Mouse (Mus musculus) fibroblast of lung, adult 2 months (primary cell): ENCODE results near the gene Calhm1.
"Not testable (repeated sequence)": the region's sequence is repeated elsewhere in the genome, so short reads cannot be mapped to it uniquely, and the experiment has no call there.

Experiments
- DNase-seq: peaks from one replicate; pipeline ENCODE4 v3.0.0-alpha.2; 2011; ENCODE audit warnings: low read depth

Calhm1 gene

DNA sequence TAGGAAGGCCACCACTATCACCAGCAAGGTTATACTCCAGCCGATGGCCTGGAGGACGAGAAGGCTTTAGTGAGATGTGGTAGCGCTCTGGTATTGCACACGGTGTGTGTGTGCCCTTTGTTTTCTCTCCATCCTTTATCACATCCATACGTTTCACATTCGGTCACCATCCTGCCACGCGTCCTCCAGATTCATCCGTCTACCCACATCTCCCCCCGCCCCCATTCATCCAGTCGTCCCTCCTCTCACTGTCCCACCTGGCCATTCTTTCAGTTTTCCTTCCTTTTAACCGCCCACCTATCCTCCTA, 8.0 kb upstream of the Calhm1 start:
- DNase-seq = no peak

DNA sequence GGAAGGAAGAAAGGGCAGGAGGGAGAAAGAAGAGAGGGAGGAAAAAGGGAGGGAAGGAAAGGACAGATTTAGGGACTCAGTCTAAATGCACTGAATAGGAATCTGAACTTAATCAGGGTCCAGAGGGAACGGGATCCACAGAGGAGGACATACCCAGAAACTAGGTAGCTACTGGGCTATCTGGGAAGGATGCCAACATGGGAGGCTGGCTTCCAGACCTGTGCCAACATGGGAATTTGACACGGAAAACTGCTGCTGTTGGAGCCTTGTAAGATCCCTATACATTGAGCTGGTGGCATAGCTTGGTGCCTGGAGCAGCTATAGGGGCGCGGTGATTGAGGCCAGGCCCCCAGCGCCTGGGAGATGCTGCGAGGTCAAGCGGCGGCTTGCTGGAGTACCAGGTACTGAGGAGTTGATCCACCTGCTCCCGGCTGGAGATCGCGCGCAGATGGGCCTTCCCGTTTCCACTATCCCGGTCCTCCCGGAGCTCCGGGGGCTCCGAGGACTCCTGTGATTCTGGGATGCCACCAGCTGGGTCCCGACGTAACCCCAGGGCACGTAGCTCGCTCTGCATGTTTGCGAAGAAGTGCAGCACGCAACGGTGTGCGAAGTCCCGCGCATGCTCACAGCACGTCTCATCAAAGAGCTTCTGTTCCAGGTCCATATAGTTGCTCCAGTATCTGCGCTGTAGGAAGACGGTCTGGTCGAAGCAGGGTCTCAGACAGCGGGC, 7.4 kb upstream of the Calhm1 start:
- no peak for DNase-seq

DNA sequence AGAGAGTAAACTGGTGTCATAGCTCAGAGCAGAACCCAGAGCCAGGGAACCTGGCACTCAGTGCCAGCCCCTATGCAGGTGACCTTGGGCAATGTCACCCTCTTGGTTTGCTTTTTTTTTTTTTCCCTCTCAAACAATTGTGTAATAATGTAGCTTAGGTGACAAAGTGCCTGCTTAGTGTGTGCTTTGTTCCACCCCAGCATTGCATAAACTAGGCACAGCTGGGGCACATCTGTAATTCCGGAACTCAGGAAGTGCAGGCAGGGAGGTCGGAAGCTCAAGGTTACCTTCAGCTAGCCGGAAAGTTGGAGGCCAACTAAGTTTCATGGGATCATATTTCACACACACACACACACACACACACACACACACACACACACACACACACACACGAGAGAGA, 5.8 kb upstream of the Calhm1 start:
- DNase-seq = no peak

DNA sequence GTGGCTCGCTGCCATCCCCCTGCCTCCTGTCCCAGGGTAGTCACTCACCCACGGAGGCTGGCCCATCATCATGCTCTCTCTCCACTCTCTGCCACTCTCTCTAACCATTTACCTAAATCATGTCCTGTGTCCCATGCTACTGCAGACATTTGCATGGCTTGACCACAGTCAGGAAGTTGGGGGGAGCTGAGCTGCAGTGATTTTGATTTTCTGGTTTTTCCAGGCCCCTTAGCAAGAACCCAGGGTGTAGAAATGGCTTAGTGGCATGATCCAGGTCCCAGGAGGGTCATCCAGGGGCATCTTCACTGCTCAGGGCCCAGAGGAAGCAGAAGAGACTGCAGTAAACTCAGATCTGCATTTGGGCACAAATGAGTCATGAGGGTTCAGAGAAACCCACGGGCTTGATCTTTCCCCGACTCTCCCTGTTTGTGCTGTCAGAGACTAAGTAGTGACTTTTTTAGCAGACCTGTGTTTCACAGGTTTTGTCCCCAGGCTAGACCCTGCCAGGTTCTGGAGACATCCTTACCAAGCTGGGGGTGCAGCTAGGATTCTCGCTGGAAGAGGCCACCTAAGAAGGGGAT, 4.3 kb upstream of the Calhm1 start:
- DNase-seq = no peak

DNA sequence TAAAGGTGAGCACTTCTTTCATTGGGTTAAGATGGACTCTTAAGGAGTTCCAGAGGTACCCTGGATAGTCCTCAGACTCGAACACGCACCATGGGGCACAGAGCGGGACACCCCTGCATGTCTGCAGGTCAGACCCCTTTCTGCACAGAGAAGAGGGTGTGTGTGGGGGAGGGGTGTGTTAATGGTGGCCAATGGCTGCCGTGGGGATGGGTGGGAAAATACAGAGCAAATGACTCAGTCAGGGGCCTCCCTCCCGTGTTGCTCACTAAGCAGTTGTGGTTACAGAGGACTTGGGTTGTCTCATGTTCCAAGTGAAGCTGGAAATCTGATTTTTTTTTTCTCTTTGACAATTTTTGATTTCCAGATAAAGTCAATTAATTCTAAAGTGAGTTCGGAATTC, 1.6 kb downstream of the Calhm1 start:
- peak; percentile 24 for DNase-seq

DNA sequence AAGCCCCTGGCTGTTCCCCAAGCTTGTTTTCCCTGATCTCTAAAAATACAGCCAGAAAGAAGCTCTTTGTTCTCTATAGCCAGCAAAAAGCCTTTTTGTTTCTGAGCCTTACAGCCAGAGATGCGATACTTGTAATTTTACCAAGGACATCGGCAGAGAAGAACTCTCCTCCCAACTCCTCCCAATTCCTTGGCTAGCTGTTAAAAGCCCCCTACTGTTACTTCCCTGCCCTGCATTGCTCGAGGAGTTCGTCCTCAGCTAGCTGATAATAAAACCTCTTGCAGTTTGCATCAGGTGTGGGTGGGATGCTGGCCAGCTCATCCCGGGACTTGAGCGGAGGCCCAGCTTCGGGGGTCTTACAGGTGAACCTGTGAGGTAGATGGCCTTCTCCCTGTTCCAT, 4.4 kb downstream of the Calhm1 start:
- not testable (repeated sequence) for DNase-seq

DNA sequence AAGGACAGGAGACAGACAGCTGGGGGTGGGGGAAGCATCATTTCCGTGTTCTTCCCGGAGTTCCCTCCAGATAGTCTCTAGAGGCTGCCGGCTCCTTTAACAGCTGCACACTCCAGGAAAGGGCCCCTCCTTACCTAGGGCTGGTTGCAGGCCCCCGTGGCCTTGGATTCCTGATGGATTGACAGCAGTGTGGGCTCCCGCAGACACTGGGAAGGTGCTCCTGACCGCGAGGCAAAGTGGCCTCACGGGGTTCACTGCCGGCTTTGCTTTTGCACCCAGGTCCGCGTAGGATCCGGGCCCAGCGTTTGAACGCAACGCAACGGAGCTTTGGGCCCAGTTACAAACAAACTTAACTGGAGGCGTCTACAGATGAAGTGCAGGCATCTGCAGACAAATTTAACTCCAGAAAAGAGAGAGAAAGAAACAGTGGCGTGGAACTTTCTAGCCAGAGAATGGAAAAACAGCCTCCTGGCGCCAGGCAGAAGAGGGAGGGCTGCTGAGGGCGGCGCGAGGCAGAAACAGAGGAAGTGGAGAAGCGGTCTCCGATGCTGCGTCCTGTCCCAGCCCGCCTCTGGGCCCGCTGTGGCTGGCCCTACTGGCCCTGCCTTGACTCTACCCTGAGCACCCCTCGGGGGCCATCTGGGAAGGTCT, 6.2 kb downstream of the Calhm1 start, which contains the start of gene Calhm2:
TSS of gene Calhm2 (minus strand) at position 524 of the 651 bp plus-strand sequence.
- no peak for DNase-seq

DNA sequence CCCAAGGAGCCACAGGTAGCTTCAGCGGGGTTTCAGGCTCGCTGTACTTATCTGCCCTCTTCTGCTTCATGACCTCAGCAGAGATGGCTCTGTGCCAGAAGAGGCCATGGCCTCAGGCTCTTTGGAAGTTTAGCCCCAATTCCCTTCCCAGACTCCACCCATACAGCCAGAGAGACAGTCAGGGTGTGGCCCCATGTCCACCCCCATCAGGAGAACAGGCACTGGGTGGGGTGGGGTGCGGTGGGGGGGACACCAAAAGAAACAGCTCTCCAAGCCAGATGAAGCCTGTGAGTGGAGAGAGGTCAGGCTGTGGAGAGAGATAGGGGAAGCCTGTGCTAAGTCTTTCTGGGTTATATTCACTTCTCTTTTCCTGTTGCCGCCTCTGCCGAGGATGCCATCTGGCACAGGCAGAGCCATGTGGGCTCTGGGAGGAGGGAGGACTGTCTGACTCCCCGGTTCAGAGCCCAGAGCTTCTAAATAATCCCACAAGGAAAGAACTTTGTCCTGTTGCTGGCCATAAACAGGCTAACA, 6.9 kb downstream of the Calhm1 start:
- DNase-seq = peak; percentile 49

DNA sequence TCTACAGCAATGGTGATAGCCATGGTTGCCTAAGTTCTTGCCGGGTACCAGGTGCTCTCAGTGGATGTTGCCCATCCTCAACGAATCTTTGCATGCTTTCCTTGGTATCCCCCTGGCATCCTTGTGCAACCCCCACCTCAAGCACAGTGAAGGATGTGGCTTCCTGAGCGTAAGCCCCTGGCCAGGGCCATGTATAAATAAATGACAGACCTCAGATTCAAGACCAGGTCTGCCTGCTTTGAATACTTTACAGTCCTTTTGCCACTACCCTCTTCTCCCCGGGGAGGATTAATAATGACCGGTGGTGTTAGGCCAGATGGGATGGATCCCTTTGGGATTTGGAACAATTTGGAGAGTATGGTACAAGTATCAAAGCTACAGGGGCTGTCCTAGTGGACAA, 7.9 kb downstream of the Calhm1 start:
- DNase-seq = no peak

DNA sequence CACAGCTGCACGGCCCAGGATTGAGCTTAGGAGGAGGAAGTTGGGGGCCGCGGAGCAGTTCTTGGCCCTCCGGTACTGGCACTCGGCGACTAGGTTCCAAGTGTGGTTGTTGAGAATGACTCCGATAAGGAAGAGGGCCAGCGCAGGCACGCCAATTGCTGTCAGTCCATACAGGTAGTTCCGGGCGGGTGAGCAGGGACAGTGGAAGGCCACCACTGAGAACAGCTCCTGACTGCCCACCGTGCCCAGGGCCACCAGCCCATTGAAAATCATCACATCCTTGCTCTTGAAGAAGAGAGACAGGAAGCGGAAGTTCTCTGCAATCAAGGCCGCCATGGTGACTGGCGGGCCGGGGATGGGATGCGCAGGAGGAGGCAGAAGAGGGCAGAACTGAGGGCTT, 8.5 kb downstream of the Calhm1 start:
- no peak for DNase-seq

DNA sequence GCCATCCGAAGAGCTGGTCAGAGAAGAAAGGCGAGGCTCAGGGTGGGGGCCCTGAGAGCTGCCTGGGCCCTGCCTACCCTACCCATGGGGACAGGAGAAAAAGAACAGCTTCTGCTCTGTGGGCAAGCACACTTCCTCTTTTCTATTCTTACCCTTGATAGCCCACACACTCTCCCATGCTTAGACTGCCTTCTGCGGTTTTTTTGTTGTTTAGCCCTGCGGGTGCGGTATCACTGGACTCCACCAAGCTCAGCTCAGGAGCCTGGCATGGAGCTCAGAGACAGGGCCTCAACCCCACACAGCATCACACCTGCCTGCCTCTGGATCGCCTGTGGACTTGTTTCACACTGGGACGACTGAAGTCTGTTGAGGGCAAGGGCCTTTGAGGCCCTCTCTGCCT, 10.9 kb downstream of the Calhm1 start:
- no peak for DNase-seq

DNA sequence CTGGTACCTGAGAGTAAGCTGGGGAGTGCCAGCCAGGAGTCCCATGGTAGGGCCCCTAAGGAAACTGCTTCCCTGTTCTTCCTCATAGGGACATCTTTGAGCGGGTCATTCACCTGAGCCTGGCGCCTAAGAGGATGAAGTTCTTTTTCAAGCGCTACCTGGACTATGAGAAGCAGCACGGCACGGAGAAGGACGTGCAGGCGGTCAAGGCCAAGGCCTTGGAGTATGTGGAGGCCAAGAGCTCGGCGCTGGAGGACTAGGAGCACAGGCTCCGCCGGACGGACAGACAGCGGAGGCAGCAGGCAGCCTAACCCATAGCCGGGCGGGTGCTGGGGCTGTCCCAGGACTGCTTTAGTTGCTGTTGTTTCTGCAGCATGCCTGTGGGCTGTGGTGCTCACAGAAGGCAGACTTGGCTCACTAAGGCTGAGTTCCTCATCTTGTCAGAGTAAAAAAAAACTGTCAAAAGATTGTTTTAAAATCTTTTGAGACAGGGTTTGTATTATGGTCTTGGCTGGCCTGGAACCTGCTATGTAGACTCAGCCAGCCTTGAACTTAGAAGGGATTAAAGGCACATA, 13.4 kb downstream of the Calhm1 start:
- DNase-seq = no peak

DNA sequence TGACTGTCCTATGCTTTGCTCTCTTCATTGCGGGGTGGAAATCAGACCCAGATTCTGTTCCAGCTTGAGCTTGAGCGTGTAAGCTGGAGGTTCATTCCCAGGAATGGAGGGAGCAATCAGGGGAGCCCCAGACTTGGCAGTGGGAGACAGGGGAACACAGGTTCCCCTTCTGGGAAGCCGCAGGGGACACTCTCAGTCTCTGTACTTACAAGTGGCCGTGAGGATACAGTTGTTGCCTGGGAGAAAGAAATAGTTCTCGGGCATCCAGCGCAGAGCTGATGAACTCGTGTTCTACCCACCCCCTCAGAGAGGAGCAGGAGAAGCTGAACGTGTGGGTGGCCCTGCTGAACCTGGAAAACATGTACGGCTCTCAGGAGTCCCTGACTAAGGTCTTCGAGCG, 15.2 kb downstream of the Calhm1 start:
- no peak for DNase-seq

DNA sequence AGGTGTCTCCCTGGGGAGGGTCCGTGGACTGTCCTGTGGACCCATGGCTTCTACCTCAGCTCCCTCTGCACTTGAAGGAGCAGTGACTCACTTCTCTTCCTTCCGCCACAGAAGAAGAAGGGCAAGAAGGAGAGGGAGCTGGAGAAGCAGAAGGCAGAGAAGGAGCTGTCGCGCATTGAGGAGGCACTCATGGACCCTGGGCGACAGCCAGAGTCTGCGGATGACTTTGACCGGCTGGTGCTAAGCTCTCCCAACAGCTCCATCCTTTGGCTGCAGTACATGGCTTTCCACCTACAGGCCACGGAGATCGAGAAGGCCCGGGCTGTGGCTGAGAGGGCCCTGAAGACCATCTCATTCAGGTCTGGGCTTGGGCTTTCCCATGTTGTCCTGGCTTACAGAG, 15.9 kb downstream of the Calhm1 start:
- no peak for DNase-seq

DNA sequence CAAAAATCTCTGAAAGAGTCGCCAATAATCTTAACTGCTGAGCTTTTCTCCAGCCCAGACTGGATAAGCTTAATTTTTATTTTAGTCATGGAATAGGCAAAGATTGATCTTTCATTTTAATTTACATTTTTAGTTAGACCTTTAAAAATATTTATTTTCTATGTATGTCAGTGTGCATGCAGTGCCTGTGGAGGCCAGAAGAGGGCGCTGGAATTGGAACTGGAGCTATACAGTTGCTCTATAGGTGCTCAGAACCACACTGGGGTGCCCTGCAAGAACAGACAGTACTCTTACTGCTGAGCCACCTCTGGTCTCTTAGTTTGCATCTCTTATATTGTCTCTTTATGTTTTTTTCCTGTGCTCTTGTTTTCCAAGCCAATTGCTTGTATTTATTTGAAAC, 21.3 kb downstream of the Calhm1 start:
- DNase-seq = no peak

DNA sequence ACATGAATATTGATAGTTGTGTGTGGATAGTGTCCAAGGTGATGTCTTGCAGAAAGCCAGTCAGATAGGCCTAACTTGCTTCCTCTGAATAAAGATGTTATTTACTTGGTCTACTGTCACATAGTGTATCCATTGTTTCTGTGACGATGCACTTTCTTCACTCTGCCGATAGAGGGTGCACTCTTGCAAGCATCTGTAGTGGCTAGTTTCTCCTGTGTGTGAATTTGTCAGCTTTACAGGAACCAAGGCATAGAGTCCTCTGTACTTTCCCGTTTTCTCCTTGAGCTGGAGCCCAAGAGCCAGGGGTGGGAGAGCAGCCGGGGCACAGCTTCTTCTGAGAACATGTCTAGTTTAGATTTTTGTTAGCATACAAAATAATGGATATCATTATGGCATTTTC, 23.0 kb downstream of the Calhm1 start:
- no peak for DNase-seq

DNA sequence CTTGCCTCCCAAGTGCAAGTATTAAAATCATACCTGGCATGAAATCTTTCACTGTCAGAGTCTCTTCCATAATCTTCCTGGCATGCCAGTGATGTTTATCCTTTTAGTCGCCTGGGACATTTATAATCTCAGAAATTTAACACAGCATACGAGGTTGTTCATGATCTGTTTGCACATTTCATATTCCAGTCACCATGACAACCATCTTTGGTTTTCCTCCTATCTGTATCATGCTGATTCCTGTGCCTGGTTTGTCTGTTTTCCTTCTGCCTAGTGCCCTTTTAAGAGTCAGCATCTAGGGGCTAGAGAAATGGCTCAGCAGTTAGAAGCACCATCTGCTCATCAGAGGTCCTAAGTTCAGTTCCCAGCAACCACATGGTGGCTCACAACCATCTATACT, 25.4 kb downstream of the Calhm1 start:
- no peak for DNase-seq

DNA sequence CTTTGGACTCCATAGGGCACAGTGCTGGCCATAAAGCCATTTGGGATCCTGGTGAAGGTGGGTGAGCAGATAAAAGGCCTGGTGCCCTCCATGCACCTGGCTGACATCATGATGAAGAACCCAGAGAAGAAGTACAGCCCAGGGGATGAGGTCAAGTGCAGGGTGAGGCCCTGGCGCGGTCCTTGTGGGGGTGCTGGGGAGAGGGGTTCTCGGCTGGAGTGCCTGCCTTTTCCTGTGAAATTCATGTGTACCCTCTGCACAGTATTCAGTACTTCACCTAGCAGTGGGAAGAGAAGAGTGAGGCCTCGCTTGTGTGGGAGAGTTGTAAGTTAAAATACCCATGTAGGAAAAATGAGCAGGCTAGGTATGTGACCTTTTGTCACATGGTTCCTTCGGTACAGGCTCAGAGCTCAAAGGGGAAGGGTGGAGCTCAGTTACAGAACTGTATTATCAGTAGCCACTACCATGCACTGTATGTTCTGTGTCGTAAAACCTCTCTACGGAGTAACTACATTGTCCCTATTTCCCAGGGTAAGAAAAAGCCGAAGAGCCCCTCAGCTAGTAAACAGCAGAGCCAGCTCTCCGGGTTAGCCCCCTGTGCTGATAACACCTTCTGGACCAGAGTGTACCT, 39.3 kb downstream of the Calhm1 start:
- DNase-seq = no peak

DNA sequence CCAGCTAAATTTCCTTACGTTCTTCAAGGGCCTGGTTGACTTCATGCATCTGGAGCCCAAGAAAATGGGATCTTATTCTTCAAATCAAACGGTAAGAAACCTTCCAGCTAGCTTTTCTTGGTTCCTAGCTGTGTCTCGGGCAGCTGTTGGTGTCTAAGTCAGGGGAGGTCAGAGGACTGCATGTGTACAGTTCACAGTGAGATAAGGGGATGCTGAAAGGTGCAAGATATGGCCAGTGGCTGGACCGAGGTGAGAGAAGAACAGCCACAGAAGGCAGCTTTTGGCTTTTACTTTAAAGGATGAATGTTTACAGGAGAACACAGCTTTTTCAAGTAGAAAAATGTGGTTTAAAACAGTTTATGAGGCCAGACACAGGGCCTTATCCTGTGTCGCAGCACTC, 43.0 kb downstream of the Calhm1 start:
- no peak for DNase-seq
